Mouse (Mus musculus) forebrain, embryonic 14.5 days (tissue): Measurements from ENCODE around the gene Tuba1c. TPM values are rescaled to one million over a fixed set of nuclear protein-coding genes. Genes with fewer than 3 reads are reported as not detected.
A peak's percentile ranks its signal among the peaks of the same experiment; 100 is the strongest.

ENCODE experiments used
- ATAC-seq: fragments of 200-750 bp; cut with Nextera tagmentation; 2 replicates; pipeline ENCODE4 v1.8.0; 2017; ENCODE audit warnings: mild to moderate bottlenecking, moderate library complexity
- DNase-seq: peaks from one replicate; pipeline ENCODE4 v3.0.0-alpha.2; 2015; ENCODE audit warnings: low spot score
- H3K27ac ChIP-seq: fragments of 300-500 bp; sonication (generic); 2 replicates; pipeline ENCODE4 v1.5.1; 2014; ENCODE audit warnings: low read depth, mild to moderate bottlenecking, control low read depth, low read length, moderate library complexity
- H3K27me3 ChIP-seq: fragments of 300-500 bp; sonication (generic); replicated peaks from 2 replicates; pipeline ENCODE4 v1.6.1; 2014; ENCODE audit warnings: low read length, control low read depth, mixed read lengths; ENCODE audit not compliant: control insufficient read depth, insufficient read depth
- H3K36me3 ChIP-seq: fragments of 300-500 bp; sonication (generic); 2 replicates; pipeline ENCODE4 v1.6.1; 2014; ENCODE audit warnings: low read length, control low read depth; ENCODE audit not compliant: control insufficient read depth, insufficient read depth
- H3K4me1 ChIP-seq: fragments of 300-500 bp; sonication (generic); 2 replicates; pipeline ENCODE4 v1.6.1; 2014; ENCODE audit warnings: antibody characterized with exemption, low read length, control low read depth; ENCODE audit not compliant: control insufficient read depth, insufficient read depth
- H3K4me2 ChIP-seq: fragments of 300-500 bp; sonication (generic); 2 replicates; pipeline ENCODE4 v1.6.1; 2014; ENCODE audit warnings: mild to moderate bottlenecking, control low read depth, low read length
- H3K4me3 ChIP-seq: fragments of 300-500 bp; sonication (generic); 2 replicates; pipeline ENCODE4 v1.5.1; 2014; ENCODE audit warnings: low read depth, low read length, control low read depth
- H3K9ac ChIP-seq: fragments of 300-500 bp; sonication (generic); 2 replicates; pipeline ENCODE4 v1.6.1; 2014; ENCODE audit warnings: mild to moderate bottlenecking, low read length, control low read depth, moderate library complexity
- H3K9me3 ChIP-seq: fragments of 300-500 bp; sonication (generic); replicated peaks from 2 replicates; pipeline ENCODE4 v1.6.1; 2016; ENCODE audit warnings: low read length, control low read depth, mixed read lengths; ENCODE audit not compliant: control insufficient read depth
- WGBS: fragments of 180-500 bp; shearing (Covaris S2); extraction: QIAGEN DNeasy Blood & Tissue Kit; methylation state at CpG from one replicate; pipeline ENCODE4 v1.1.7; 2014; 5-methylcytosine and 5-hydroxymethylcytosine counted together
- polyA plus RNA-seq: library from polyadenylated mRNA; unstranded; fragments of >200 nt; fragmentation: Nextera tagmentation; extraction: Ambion mirVana; gene quantifications from 2 replicates; pipeline ENCODE4 v1.2.1, GENCODE M21; 2014

Gene Tuba1c
- polyA plus RNA-seq, 1 experiment from 2014 or later = 93.1 TPM

GRCm38 (mm10) chr15:99020171-99020570 is 9.5 kb upstream of the Tuba1c start:
- H3K27me3 ChIP-seq = no peaks in the 10 kb centered on the region
- H3K4me3 ChIP-seq = no peak overlapping the region
- DNase-seq (no peak), ATAC-seq (no peak)
- H3K9me3 ChIP-seq = peaks cover 3% of the 10 kb centered on the region; the same call in 1 of the 2 replicates
- H3K27ac ChIP-seq = no peak overlapping the region
- H3K4me1 ChIP-seq = peaks cover 4% of the 10 kb centered on the region
- no peaks in the 10 kb centered on the region for H3K36me3 ChIP-seq
- H3K4me2 ChIP-seq = no peak overlapping the region
- H3K9ac ChIP-seq = no peak overlapping the region
- 91% methylated on average over 4 of the region's 4 CpGs for WGBS

GRCm38 (mm10) chr15:99021255-99021654 is 8.4 kb upstream of the Tuba1c start:
- ATAC-seq (no peak), DNase-seq (no peak)
- Histone ChIP-seq H3K9me3 (peaks cover 3% of the 10 kb centered on the region; the same call in 1 of the 2 replicates), H3K4me3 (no peak overlapping the region), H3K27me3 (no peaks in the 10 kb centered on the region), H3K4me2 (no peak overlapping the region), H3K36me3 (no peaks in the 10 kb centered on the region), H3K27ac (no peak overlapping the region), H3K4me1 (peaks cover 4% of the 10 kb centered on the region), H3K9ac (no peak overlapping the region)
- 94% methylated on average over 7 of the region's 7 CpGs for WGBS

- no peak for ATAC-seq
- no peak overlapping the region for H3K27ac ChIP-seq
These were observed 4.9 kb upstream of the Tuba1c start for GRCm38 (mm10) chr15:99024668-99025314.

GRCm38 (mm10) chr15:99025414-99025813 is 4.3 kb upstream of the Tuba1c start:
- ATAC-seq (no peak), DNase-seq (no peak)
- no peak overlapping the region for H3K9ac ChIP-seq
- 90% methylated on average over 13 of the region's 13 CpGs for WGBS
- peaks cover 3% of the 10 kb centered on the region; the same call in 1 of the 2 replicates for H3K9me3 ChIP-seq
- H3K27ac ChIP-seq = no peak overlapping the region
- H3K27me3 ChIP-seq = no peaks in the 10 kb centered on the region
- no peak overlapping the region for H3K4me2 ChIP-seq
- H3K4me1 ChIP-seq = peaks cover 11% of the 10 kb centered on the region
- H3K36me3 ChIP-seq = no peaks in the 10 kb centered on the region
- no peak overlapping the region for H3K4me3 ChIP-seq

More at GRCm38 (mm10) chr15:99024668-99025314, 4.9 kb upstream of the Tuba1c start:
- Histone ChIP-seq H3K36me3 (no peaks in the 10 kb centered on the region), H3K9me3 (peaks cover 3% of the 10 kb centered on the region; the same call in 1 of the 2 replicates), H3K27me3 (no peaks in the 10 kb centered on the region), H3K4me3 (no peak overlapping the region), H3K4me2 (no peak overlapping the region), H3K4me1 (peaks cover 6% of the 10 kb centered on the region), H3K9ac (no peak overlapping the region)
- peak; percentile 91 for DNase-seq
- WGBS = 21% methylated on average over 7 of the region's 8 CpGs

GRCm38 (mm10) chr15:99026259-99026658 is 3.4 kb upstream of the Tuba1c start:
- no peak overlapping the region for H3K9ac ChIP-seq
- ATAC-seq (no peak), DNase-seq (peak; percentile 48)
- no peaks in the 10 kb centered on the region for H3K27me3 ChIP-seq
- no peak overlapping the region for H3K27ac ChIP-seq
- no peak overlapping the region for H3K4me2 ChIP-seq
- H3K9me3 ChIP-seq = peaks cover 2% of the 10 kb centered on the region; the same call in 1 of the 2 replicates
- H3K4me1 ChIP-seq = peaks cover 12% of the 10 kb centered on the region
- 56% methylated on average over 4 of the region's 4 CpGs for WGBS
- H3K4me3 ChIP-seq = no peak overlapping the region
- no peaks in the 10 kb centered on the region for H3K36me3 ChIP-seq

GRCm38 (mm10) chr15:99027116-99027515 is 2.6 kb upstream of the Tuba1c start:
- Histone ChIP-seq H3K27me3 (no peaks in the 10 kb centered on the region), H3K4me2 (no peak overlapping the region), H3K27ac (no peak overlapping the region), H3K9ac (no peak overlapping the region), H3K9me3 (no peaks in the 10 kb centered on the region), H3K36me3 (no peaks in the 10 kb centered on the region), H3K4me1 (peaks cover 14% of the 10 kb centered on the region), H3K4me3 (no peak overlapping the region)
- WGBS = 72% methylated on average over 5 of the region's 5 CpGs
- ATAC-seq (no peak), DNase-seq (no peak)

GRCm38 (mm10) chr15:99028874-99029458 is 725 bp upstream of the Tuba1c start:
- 12% methylated on average over 10 of the region's 10 CpGs for WGBS
- Histone ChIP-seq H3K4me1 (peaks cover 19% of the 10 kb centered on the region), H3K27ac (no peak overlapping the region), H3K9ac (peak overlapping the region; percentile 56), H3K9me3 (no peaks in the 10 kb centered on the region), H3K4me2 (peak overlapping the region; percentile 73), H3K36me3 (no peaks in the 10 kb centered on the region), H3K27me3 (no peaks in the 10 kb centered on the region), H3K4me3 (peak overlapping the region; percentile 45)
- DNase-seq = no peak
- ATAC-seq = no peak

- ATAC-seq = no peak
These were observed 1.1 kb downstream of the Tuba1c start for GRCm38 (mm10) chr15:99030585-99031387.

More at GRCm38 (mm10) chr15:99030585-99031387, 1.1 kb downstream of the Tuba1c start:
- H3K36me3 ChIP-seq = peaks cover 6% of the 10 kb centered on the region; the same call in 1 of the 2 replicates
- no peaks in the 10 kb centered on the region for H3K27me3 ChIP-seq
- H3K4me3 ChIP-seq = peak overlapping the region; percentile 45
- H3K9ac ChIP-seq = peak overlapping the region; percentile 56
- H3K9me3 ChIP-seq = no peaks in the 10 kb centered on the region
- 18% methylated on average over 26 of the region's 26 CpGs for WGBS
- H3K4me2 ChIP-seq = peak overlapping the region; percentile 73
- no peak overlapping the region for H3K27ac ChIP-seq
- peaks cover 19% of the 10 kb centered on the region for H3K4me1 ChIP-seq
- DNase-seq = no peak
